Mouse (Mus musculus) ovary, postnatal 10 days (tissue): Measurements from ENCODE around the gene Tnk2.
"Not testable (repeated sequence)": the region's sequence is repeated elsewhere in the genome, so short reads cannot be mapped to it uniquely, and the experiment has no call there.

ENCODE experiments used
- DNase-seq: peaks from one replicate; pipeline ENCODE4 v3.0.0; 2022; ENCODE audit warnings: low spot score

Tnk2 gene

DNA sequence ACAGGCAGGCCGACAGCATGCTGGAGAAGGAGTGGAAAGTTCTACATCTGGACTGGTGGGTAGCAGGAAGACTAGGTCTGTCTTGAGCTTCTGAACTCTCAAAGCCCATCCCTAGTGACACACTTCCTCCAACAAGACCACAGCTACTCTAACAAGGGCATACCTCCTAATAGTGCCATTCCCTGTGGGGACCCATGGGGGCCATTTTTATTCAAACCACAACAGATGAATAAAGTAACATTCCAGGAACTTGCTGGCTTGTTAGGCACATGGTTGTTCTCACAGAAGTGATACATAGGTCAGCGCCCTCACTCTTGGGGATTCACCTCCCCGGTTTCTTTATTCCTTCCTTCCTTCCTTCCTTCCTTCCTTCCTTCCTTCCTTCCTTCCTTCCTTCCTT is 7.3 kb upstream of the Tnk2 start:
- DNase-seq = no peak

DNA sequence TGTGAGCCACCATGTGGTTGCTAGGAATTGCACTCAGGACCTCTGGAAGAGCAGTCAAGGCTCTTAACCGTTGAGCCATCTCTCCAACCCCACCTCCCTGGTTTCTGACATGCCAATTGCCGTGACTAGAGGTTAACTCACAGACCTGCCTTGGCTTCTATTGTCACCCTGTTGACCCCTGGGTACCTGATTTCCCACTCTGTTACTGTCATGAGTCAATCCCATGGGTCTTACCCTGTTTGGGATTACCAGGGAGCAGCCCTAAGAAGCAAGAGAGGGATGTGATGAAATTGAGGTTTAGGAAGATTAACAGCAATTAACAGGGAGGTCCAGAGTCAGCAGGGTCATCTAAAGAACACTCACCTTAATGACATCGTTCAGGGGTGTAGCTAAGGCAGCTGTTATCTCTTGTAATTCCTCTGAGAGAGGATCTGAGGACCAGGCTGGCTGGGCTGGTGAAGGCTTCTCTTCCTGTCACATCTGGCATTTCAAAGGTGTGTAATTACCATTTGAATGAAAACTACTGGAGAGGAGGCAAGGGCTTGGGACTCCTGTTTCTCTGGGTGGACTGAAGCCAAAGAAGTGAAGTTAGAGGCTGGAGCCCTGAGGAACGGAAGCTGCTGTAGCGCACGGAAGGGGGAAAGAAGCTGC is 6.7 kb upstream of the Tnk2 start:
- DNase-seq = no peak

DNA sequence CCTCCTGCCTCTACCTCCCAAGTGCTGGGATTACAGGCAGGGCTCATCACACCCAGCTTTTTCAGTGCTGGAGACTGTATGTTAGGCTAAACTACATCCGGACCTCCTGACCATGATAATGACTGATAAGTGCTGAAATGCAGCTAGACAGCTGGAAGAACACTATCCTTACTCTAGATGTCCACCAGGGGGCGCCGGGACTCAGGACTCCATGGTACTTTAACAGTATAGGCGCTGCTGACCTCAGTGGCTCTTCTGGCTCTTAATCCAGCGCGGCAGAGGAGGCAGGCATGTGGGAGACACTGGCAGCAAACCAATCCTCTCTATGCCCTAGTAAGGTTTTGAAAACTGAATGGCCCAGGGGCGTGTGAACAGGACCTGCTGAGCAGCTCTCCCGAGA is 5.2 kb upstream of the Tnk2 start:
- peak; percentile 71 for DNase-seq

DNA sequence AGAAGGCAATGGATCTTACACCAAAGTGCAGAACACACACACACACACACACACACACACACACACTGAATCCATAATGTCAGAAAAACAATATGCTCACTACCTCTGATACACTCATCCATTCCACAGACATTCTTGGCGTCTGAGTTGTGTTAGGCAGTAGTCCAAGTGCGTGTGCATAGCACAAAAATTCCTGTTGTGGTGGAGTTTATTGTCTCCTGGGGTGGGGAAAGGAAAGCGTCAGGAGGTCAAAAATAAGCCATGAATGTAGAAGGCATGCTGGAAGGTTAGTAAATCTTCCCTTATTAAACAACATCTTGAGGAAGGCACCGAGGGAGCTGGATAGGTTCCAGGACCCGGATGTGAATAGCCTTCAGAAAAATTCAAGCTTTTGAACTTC is 3.6 kb upstream of the Tnk2 start:
- DNase-seq = no peak

DNA sequence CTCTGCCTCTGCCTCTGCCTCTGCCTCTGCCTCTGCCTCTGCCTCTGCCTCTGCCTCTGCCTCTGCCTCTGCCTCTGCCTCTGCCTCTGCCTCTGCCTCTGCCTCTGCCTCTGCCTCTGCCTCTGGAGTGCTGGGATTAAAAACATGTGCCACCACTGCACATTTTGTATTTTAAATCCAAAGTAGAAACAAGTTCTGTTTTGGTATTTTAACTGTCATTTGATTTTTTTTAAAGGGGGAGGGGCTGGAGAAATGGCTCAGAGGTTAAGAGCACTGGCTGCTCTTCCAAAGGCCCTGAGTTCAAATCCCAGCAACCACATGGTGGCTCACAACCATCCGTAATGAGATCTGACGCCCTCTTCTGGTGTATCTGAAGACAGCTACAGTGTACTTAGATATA is 3.0 kb upstream of the Tnk2 start:
- DNase-seq = not testable (repeated sequence)

DNA sequence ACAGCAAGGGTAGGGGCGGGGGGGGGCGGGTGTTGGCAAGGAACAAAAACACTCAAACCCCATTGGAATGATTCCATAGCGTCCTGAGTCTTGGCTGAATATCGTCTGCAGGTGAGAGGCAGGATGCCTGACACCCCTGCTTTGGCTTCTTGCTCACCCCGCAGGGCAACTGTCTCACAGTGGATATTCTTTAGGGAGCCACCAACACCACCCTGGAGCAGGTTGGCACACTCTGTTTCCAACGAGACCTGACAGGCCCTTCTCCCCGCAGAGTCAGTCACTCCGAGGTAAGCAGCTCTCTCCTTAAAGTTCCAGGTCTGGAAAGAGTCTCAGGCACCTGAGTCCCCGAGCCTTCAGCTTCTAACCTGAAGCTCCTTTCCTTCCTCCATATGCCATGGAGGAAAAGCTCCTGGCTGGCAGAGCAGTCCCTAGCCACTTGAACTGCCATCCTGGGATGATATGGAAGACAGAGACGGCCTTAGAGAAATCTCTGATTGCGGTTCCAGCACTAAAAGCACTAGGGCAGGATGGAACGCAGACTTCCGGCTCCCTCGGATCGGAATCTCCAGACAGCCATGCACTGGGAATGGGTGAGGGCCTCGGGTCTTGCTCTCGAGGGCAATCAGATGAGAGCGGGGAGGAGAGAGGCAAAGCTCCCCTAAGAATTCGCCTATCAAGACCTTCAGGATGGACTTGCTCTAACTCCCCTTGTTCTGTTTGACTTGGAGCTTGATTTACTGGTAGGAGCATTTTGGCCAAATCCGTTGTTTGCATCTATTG is 2.0 kb upstream of the Tnk2 start:
- DNase-seq = no peak

DNA sequence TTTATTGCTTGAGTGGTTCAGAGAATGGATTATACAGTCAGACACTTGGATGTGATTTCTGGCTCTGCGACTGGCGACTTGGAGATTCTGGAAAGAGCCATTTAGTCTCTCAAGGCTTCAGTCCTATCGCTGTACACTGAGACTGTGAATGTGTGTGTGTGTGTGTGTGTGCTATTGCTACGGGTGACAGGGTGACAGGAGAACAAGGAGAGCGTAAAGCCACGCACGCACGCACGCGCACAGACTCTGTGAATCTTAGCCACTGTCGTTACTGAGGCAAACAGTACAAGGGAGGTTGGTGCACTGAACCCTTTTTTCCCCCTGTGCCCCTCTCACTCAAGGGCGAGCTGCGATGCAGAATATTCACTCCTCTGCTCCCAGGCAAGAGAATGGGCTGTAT is 1.4 kb upstream of the Tnk2 start:
- no peak for DNase-seq

DNA sequence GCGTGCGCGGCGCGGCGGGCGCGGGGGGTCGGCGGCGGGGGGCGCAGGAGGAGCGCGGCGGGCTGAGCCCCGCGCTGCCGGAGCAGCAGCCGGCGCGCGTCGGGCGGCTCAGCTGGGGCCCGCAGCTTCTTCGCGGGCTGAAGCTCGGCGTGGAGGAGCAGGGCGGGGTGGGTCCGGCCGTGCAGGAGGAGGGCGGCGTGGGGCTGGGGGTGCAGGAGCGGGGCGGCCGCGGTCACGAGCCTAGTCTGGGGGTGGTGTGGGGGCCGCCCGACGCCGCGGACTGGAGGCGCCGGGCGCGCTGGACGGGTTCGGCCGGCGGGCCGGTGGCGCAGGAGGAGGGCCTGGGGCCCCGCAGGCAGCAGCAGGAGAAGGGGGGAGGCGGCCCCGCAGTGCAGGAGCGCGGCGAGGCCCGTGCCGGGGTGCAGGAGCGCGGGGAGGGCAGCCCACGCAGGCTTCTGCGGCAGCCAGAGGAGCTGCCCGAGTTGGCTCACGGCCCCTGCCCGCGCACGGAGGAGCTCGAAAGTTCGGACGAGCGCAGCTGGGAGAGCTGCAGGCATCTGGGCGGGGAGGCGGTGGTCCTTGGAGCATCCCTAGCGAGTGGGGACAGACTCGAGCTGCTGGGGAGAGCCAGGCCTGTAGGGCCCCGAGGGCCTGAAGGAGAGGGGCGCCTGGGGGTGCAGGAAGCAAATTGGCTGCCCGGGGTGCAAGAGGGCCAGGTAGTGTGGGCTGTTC is 561 bp downstream of the Tnk2 start:
- no peak for DNase-seq

DNA sequence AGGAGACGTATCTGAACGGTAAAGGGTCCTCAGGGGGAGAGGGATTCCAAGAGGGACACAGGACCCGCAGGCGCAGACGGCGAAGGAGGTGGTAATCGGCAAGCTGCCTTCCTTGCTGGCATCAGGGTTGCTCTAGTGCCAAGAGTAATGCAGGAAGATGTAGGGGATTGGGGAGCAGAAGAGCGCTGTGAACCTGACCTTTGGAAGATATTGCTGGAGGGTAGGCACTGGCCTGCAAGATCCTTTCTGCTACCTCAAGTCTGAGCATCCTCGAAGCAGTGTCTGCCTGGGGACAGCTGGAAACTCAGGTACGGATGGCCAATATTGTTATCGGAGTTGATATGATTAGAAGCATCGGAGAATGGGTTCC is 1.1 kb downstream of the Tnk2 start:
- no peak for DNase-seq

DNA sequence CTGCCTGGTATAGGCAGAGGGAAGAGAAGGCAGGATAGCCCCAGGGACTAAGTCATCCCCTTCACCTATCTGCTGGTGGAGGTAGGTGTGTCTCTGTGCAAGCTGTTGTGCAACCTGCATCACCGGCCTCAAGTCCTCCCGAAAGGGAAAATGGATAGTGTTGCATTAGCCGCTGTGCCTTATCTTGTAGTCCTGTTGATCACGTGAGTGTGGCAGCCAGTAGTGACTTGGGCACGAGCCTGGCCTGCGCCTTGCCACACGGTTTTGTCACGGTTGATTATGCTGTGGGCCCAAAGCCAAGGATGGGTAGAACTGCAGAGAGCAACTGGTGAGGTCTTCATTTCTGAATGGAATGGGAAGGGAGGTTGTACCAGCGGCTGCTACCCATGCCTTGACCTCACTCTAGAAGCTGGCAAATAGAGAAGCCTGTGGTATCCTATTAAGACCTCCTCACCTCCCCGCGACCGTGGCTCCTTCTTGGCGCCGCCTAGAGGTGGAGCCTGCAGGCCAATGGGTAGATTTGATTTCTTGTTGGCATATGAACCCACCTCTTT is 1.8 kb downstream of the Tnk2 start:
- no peak for DNase-seq

DNA sequence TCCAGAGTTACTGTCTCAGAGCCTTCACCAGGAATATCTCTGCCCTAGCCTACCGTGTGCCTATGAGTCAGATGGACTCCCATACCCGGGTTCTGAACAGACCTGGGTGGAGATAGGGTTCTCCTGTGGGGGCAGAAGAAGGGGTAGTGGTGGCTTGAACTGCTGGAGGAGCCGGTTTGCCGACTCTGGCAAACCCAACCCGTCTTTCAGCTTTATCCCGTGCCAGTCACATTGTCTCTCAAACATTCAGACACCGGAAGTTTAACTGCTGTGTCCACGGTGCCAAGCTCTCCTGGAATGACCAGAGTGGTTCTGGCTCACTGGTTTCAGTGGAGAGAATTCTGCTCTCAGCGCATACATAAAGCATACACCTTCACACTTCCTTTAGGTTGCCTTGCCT is 2.3 kb downstream of the Tnk2 start:
- DNase-seq = no peak

DNA sequence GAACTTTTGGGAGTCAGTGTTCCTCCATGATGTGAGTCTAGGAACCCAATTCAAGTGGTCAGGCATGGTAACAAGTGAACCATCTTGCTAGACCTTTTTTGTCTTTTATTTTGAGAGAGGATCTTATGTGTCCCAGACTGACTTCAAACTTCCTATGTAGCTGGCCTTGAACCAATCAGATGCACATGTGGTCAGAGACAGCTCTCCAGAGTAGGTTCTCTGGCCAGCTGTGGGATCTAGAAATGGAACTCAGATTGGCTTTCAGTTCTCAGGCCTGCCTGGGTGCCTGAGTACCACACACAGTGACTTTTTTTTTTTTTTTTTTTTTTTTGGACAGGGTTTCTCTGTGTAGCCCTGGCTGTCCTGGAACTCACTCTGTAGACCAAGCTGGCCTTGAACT is 4.0 kb downstream of the Tnk2 start:
- DNase-seq = no peak

DNA sequence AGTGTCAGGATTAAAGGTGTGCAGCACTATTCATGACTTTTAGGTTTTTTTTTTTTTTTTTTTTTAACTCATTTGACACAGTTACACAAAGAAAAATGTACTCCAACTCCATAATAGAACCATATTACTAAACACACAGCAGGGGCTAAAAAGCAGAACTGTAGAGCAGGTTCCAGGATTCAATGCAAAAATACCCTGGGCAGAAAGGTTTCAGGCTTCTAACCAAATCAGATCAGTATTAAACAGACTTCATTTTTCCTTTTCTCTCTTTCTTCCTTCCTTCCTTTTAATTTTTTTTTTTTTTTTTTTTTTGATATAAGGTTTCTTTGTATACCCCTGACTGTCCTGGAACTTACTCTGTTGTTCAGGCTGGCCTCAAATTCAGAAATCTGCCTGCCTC is 6.8 kb downstream of the Tnk2 start:
- no peak for DNase-seq

DNA sequence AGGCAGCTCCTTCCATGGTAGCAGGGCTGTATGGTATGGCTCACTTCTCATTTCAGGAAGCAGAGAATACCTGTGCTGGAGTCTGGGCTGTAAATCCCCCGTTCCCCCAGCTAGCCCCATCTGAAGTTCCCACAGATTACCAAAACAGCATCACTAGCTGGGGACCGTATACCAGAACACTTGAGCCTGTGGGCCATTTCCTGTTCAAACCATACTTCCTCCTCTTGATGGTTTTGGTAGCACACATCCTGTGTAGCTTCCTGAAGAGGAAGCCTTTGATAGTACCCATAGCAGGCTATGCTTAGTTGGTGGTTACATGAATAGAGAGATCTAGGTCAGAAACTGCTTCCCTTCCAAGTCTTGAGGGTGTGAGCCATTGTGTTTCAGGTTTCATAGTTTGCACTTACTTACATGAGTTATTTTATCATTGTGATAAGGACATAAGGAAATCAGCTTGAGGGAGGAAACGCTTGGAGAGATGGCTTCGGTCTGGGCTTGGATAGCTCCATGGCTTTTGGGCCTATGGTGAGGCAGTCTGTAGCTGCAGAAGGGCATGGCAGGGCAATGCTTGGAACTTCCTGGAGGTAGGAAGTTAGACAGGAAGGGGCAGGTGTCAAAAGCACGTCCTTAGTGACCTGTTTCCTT is 7.4 kb downstream of the Tnk2 start:
- no peak for DNase-seq

DNA sequence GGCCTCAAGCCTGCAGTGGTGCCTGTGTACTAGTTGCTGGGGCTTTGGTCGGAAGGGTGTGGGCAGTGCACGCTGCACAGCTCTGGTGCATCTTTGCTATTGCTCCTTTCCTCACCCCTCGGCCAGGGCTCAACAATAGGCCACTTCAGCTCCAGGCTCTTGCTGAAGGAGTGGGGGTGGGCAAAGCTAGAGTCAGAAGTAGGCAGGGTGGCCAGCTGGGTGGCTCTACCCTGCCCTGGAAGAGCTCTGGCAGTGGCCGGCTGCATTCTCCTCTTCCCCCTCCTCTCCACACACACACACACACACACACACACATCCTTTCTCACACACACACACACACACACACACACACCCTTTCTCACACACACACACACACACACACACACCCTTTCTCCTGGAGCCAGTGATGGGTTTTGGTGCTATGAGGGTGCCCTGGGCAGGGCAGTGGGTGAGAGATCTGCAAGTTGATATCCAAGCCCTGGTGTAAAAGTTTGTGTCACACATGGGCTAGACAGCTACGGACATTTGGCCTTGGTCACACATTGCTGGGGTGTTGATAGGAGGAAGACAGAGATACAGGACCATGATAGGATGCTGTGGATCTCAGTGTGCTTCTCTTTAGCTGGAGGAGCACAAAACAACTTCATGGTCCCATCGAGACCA is 10.5 kb downstream of the Tnk2 start:
- no peak for DNase-seq

DNA sequence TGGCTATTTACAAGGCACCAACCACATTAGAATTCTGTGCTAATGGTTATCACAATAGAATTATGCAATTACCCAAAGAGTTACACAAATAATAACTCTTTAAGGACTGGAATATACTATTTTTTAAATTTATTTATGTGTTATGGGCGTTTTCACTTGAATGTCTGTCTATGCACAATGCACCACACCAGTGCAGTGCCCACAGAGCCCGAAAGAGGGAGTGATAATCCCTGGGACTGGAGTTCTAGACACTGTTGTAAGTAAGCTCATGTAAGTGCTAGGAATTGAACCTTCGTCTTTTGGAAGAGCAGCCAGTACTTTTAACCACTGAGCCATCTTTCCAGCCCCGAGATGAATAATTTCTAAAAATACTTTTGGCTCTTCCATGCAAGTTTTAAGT is 11.9 kb downstream of the Tnk2 start:
- no peak for DNase-seq

DNA sequence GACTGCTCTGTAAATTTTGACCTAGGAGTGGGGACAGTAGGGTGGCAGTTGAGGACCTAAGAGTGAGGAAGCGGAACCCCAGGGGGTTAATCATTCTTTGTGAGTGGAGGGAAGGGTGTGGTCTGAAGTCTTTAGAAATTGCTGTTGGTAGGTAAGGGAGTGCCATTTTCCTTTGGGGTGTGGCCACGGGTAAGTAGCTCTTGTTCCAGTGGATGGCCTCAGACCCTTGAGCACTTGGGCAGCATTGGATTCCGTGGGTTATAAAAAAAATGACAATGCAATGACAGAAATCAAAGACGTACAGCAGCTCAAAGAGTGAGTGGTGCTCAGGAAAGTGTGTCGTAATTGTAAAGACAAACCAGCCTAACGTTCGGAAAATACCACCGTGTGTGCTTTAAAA is 12.6 kb downstream of the Tnk2 start:
- no peak for DNase-seq

DNA sequence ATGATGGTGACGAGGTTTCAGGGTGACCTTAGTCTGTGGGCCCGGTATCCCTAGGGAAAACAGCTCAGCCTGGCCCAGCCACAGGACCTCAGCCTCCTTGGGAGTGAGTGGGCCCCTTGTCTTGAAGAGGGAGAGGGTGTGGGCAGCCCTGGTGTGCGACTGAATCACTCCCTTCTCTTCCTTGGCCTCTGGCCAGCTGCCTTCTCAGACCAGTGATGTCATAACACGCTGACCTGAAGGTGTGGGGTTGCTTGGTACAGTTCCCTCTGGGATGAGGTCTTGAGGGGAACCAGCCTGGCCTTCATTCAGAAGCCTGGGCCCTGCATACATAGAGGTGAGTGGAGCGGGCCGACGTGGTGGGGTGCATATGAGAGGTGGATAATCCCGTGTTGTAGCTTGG is 13.1 kb downstream of the Tnk2 start:
- no peak for DNase-seq

DNA sequence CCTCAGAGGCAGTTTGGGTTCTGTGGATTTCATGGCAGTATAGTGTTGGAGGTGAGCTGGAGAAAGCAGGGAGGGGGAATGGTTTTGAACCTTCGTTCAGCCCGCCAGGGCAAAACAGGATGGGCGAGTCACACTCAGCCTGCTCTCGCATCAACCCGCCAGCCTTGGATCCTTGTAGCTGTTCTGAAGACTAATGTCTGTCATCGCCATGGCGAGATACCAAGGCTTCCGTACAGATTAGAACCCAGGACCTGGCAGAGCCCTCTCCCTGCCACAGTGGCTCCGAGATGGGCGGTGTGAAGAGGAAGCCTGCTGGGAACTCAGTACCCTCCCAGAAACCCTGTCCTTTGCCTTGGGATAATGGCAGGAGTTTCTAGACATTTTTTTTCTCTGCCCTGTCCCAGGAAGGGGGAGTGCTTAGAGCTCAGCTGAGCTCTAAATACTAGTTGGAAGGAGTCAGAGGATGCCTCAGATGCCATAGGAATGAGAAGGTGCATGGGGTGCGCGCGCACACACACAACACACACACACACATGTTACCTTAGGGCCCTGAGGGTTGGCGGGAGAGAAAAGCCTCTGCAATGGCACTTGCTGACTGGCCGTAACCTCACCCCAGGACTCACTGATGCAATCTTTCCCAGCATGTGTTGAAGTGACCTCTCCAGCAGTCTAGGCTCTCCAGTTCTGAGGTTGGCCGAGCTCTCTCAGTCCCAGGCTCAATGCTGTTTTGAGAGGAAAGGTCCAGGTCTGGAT is 14.0 kb downstream of the Tnk2 start:
- DNase-seq = no peak

DNA sequence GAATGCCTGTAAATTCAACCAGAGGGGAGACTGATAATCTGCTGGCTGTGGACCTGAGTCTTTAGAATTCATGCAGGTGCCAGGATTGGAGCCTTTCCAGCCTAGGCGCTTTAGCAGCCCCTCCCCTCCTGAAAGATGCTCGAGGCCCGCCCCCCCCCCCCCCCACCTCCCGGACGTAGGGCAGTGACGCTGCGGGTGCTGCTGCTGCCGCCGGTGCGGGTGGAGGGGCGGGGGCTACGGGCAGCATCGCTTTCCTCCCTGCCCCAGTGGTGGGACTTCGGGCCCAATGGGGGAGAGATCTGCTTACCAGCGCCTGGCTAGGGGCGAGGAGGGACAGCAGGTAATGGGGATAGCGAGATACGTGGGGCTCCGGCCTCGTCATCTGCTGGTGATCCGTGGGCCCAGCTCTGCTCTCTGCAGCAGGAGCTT is 15.1 kb downstream of the Tnk2 start:
- no peak for DNase-seq

DNA sequence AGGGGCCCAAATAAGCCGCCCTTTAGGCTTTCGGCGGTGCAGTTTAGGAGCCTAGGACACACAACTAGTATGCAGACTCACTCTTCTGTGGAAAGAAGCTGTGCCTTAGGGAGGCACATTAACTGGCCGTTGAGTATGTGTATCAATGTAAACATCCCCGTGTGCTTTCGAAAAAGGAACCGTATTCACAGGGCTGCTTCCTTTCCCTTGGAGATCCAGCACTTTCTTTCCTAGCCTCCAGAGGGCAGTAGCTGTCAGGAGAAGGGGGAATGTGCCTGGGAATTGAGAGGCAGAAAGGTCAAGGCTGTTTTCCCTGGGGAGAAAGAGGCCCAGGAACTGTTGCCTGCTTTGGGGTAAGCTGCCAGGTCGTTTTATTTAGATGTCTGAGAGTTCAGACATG is 15.7 kb downstream of the Tnk2 start:
- DNase-seq = no peak
